Mouse (Mus musculus) c-Kit-positive CD71-negative TER-119-negative erythroid progenitor cells, embryonic 14.5 days (primary cell): ENCODE data around the gene Prss8.
"Not testable (repeated sequence)": the region's sequence is repeated elsewhere in the genome, so short reads cannot be mapped to it uniquely, and the experiment has no call there.

Experiments used
- DNase-seq: peaks from one replicate; pipeline ENCODE4 v3.0.0-alpha.2; 2013; ENCODE audit warnings: low read depth

Gene Prss8

DNA sequence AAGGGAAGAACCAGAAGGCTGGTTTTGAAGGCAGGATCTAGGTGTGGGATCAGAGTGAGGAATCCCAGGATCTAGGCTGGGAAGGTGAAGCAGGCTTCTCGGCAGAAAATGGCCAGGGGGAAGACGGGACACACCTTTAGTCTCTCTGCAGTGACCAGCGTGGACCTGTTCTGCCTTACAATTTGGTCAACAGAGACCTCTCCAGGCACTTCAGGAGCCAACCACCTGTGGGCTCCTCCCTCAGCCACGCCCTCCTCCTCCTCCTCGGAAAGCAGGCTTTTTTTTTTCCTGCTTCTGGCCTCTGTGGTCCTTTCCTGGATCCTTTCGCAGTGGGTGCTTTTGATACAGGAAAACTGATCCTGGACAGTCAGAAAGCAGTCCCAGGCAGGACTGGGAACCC lies at the start of gene Prss8:
Gene Prss8 (minus strand): TSS at position 182 of the 400 bp plus-strand sequence.
- DNase-seq = no peak

DNA sequence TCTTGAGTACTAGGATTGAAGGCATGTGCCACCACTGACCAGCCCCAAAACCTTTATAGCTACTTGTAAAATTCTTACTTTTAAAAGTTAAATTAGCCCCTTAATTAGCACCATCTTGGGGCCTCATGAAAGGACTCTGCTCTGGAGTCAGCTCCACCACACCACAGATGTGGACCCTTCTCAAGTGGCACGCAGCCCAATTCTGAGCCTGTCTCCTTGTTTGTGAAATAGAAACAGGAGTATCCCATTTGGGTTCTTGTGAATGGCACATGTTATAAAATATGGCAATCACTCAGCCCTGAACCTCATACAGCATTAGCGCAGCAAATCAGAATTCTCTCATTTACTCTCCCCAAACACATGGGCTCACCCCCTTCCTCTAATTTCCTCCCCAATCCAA lies 49.0 kb upstream of the Prss8 start:
- DNase-seq = no peak

DNA sequence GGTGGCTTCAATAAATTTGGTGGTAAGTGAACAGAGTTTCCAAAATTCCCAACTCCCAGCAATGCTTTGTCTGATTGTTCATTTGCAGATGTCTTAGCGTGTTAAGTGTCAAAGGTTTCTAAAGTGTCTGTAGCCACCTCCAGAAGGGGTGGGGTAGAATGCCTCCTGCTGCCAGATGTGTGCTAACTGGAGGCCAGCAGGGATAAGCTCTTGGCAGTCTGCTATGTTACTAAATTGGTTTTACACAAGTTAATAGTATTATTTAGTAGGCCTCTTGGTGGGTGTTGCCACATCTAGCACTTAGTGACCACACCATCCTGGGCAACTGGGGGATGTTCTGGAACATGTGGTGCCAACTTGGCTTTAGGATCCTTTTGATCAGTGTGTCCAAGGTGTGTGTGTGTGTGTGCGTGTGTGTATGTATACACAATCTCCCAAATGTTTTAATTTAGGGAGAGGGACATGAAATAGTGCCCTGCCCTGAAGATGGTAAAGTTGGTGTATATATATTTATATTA lies 44.6 kb upstream of the Prss8 start:
- no peak for DNase-seq

DNA sequence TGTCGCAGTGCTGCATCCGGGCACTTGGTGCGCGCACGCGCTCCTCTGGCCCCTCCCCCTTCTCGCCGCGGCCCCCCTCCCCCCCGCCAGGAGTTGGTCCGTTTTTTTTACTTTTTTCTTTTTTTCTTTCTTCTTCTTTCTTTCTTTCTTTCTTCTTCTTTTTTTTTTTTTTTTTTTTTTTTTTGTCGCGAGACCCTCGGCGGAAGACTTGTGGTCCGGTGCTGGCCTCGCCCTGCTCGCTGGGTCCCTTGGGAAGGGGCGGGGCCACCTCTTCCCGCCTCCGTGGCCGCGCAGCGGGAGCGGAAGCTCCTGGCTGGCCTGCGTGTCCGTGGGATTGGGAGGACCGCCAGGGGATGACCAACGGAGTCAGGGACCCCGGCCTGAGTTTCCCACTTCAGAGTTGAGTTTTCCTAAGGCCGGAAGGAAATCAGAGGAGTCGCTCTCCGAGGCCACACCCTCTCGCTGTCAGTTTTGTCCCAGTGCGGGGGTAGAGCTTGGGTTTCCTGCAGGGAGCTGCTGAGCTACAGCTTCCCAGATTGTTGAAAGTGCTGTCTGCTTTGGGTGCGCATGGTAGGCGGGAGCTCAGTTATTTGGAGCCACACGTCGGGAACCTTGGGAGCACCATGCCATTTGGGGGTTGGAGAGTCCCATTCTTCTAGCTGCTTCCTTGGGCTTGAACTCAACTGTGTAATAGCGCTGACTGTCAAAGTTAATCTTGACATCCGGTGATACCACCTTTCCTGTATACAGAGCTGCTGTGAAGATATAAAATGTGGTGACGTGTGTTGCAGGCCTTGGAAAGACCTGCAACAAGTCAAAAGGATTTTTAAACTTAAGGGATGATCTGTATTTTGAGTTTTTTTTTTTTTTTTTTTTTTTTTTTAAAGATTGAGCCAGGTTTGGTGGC lies 38.3 kb upstream of the Prss8 start:
- DNase-seq = peak; percentile 39

DNA sequence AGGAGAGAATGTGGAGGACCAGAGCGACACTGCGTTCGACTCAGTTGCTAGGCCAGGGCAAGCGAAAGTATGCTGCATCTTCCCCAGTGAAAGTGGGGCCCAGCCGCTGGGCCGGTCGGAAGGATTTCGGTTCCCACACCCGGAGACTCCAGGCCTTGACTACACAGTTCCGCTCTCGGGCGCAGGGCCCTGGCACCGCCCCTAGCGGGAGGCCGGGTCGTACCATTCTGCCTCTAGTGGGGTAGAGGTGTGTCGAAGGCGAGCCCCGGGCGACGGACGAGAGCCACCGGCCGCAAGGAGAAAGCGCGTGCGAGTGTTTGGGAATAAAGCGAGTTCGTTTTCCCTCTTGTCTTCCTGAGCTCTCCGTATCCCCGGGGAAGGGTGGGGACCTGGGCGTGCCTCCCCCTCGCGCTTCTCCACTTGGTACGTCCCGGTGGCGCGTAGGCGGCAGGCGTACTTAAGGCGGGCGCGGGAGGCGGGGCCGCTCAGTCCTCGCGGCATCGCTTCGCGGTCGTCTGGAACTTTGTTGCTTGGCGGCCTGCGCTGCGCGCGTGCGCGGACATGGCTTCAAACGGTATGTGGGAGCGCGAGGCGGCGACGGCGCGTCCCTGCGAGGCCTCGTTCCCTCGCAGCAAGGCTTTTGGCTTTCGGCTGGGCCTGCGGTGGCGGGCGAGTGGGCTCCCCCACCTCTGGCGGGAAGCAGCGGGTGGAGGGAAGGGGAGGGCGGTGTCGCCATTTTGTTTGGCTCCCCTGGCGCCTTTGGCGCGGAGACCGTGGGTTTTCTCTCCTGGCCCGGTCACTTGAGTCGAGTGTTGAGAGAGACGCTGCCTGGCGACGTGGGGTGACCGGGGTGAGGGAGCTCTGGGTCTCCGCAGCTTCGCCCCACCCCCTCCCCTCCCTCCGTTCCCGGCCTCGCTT lies 37.4 kb upstream of the Prss8 start, which contains the start of gene Fus:
Gene Fus (plus strand): TSS at position 454 of the 918 bp plus-strand sequence.
- DNase-seq = peak; percentile 87

DNA sequence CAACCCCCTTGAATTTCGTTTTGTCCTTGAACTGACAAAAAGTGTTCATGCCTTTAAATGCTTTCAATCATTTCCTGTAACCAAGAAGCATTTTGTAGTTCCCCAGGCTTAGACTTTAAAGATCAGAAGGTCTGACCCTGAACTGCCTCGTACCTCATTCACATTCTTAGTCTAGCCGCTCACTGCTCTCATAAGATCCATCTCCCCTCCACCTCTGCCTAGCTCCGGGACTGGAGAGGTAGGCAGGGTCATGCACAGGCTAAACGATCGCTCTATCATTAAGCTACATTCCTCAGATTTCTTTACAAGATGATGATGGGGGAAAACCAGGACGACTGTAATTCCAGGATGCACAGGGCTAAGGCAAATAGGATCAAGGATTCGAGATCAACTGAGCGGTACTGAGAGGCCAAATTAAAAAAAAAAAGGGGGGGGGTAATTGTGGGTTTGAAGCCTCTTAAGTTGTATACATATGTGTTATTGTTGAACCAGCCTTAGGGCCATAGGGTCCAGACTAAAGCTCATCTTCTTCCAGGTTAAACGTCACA lies 36.5 kb upstream of the Prss8 start:
- no peak for DNase-seq

DNA sequence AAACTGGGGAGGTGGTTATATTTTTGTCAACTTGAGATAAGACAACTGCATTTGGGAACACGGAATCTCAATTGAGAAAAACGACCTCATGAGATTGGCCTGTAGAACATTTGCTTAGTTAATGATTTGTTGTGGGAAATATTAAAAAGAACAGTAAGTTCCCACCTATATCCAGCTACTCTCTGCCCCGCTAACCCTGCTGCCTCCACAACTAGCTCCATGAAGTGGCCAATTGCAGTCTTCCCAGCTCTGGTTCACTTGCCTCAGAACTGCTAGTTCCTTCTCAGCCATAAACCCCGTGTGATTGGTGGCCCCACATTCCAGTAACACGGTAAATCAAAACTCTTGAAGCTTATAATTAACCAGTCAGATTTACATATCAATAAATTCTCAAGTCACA lies 29.5 kb upstream of the Prss8 start:
- DNase-seq = no peak

DNA sequence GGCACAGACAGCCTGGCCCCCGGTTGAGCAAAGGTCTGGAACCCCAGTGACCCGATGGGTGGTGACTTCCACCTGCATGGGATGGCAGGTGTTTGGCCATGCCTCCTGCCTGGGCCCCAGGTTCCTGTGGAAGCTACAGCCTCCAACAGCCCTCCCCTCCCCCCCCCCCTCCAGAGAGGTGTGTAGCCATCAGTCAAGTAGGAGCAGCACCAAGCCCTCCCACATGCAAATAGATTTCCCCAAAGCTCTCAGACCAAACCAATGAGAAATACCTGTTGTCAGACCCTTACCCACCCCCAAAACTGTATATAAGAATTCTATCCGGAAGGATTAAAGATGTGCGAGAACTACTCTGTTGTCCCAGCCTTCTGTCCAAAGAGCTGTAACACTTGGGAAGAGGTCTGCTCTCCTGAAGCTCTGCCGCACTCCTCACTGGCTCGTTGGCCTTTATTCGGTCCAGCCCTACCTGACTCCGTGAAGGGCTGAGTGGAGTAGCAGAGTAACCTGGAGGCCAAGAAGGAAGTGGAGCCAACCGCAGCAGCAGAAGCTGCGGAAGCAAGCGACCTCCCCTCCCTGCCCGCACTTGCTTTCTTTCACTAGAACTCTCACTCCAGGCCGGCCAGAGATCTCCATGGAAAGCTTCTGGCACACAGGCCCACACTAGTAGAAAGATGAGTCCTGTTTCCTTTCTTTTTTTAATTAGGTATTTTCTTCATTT lies 23.1 kb upstream of the Prss8 start:
- DNase-seq = no peak

DNA sequence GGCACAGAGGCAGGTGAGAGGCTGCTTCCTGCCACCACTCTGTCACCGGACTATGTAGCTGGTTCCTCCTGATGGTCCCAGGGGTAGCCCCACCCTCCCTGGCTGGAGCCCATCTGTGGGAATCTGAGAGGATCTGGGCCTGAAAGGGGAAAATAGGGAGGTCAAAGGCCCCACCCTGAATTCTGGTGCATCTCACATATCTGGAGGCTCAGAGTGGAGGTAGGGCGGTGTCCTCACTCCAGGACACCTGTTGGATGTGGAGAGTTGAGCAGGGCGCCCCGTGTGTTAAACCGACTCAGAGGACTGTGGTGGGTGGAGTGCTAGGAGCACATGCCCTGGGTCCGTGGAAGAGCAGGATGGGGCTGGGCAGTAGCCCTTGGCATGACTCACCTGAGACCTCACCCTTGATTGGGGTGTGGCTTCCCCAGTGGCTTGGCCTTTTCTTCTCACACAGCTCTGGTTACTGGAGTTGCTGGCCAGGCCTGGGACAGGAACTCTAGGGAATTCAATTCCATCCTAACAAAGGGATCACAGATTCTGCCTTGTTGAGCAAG lies 16.6 kb upstream of the Prss8 start, which contains the start of gene Prss36:
Gene Prss36 (minus strand): TSS at position 256 of the 554 bp plus-strand sequence.
- DNase-seq = no peak

DNA sequence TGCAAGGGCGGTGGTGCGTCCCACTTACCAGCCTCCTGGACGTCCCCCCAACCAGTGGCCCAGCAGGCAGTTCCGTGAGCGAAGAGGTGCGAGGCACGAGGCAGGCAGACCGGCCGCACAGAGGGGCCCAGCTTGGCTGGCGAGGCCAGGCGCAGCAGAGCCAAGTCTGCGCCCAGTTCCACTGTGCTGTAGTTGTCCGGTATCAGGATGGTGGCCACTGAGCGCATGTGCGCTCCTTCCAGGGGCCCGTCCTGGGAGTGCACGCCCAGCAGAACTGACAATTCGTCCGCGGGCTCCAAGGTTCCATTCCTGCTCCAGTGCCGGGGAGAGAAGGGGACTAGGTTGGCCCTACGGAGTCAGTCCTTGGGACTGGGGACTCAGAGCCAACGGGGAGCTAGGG lies 14.7 kb upstream of the Prss8 start:
- DNase-seq = no peak

DNA sequence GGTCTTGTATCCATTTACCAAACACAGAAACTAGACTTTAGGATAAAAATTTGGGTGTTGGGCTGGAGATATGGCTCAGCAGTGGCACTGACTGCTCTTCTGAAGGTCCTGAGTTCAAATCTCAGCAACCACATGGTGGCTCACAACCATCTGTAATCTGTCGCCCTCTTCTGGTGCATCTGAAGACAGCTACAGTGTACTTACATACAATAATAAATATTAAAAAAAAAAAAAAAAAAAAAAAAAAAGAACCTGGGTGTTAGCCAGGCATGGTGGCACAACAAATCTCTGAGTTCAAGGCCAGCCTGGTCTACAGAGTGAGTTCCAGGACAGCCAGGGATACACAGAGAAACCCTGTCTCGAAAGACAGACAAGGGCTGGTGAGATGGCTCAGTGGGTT lies 12.2 kb upstream of the Prss8 start:
- not testable (repeated sequence) for DNase-seq

DNA sequence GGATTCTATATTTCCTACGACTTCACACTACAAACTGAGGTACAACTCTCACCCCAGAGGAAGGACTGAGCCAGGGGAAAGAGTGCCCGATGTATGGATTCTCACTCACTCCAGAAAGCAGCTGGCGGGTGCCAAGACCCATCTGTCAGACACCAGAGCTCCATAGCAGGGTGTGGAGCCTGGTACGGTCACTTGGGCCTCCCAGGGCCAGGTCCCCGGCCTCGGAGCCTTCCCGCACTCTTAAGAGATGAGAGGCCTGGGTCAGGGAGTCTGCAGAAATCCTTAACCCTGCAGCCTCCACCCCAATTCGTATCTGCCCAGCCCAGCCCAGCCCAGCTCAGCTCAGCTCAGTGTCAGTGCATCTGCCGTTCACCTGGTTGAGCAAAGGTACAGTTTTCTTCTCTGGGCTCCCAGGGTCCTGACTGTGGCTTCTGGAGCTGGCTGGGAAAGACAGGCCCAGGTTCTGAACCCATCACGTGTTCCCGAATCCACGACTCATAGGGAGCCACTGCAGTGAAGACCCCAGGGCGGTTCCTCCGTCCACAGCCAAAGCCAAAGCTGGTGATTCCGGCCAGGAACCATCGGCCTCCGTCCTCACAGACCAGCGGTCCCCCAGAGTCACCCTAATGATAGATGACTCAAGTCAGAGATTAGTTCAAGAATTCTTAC lies 6.4 kb upstream of the Prss8 start:
- no peak for DNase-seq

DNA sequence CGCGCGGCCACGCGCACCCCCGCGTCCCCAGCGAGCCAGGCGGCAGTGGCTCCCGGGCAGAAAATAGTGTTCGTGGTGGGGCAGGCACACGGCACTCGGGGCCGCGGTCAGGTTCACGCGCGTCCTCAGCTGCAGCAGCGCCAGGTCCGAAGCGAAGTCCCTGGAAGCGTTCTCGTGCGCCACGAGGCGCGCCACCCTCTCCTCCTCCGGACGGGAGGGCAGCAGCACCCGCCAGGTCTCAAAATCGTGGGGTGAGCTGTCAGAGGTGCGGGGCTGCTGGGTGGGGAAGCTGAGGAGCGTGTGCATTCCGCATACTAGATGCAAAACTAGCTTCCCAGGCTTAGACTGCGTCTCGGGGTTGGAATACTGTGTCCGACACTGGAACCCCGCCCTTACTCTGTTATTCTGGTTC lies 5.8 kb upstream of the Prss8 start:
- no peak for DNase-seq

DNA sequence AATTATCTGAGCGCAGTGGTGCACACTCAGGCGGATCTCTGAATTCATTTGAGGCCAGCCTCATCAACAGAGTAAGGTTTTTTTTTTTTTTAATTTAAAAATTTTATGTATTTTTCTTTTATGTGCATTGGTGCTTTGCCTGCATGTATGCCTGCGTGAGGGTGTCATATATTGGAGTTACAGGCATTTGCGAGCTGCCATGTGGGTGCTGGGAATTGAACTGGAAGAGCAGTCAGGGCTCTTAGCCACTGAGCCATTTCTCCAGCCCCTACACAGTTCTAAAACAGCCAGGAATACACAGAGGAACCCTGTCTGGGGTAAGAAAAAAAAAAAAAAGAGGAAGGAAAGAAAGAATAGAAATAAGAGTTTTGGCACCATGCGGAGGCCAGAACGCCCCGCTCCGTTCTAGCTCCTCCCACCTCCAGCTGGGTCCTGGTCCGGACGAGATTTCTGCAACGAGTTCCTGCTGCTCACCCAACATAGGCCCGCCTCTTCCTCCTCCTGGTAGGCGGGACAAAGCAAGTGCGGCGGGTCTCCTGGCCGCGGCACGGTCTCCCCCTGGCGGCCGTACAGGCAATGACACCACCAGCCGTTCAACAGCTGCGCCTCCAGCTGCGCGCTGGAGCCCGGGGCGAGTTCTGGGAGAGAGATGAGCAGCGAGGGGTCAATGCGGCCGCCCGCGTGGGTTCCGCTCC lies 5.3 kb upstream of the Prss8 start:
- DNase-seq = peak; percentile 92

DNA sequence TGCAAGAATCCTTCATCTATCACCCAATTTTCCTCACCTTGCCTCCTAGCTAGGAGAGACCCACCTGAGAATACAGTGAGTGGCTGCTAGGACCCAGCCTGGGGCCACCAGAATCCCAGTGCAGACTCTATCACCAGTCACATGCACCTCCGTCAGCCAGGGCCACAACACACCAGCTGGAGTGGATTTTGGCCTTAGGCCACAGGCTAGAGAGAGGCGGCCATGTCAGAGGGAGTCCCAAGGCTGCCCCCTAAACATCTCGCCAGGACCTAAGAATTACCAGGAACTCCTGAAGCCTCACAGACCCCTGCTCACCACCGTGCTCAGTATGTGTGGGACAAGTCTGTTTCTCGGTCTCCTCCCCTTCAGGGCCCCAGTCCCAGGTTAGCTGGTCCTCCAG lies 4.2 kb upstream of the Prss8 start:
- no peak for DNase-seq

DNA sequence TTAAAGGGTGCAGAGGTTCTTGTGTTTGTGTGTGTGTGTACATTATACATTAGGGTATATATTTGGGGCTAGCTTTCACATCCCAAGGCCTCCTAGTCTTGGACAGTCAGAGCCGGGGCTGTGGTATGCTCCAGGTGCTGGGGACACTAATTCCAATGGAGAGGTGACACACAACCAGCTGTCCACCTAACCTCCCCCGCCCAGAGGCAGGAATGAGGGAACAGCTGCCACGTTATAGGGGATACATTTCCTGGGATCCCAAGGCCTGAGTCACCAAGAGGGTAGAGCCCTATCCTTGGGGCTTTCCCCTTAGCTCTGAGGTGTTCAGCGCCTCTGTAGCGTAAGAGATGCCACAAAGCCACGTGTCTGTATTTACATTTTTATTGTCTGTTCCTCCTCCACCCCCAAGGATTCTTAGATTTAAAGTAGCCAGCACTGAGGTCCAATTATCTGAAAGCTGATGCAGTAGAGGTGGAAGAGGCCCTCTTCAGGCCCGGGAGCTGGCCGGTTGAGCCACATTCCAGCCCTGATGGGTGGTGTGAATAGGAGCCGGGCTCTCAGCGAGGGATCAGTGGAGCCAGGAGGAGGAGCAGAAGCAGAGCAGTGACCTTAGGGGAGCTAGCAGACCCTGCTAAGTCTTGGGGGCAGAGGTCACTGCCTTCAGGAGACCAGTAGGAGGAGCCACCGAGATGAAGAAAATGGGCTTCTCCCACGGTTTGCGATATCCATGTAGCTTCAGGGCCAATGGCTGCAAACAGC lies 2.5 kb upstream of the Prss8 start:
- no peak for DNase-seq

DNA sequence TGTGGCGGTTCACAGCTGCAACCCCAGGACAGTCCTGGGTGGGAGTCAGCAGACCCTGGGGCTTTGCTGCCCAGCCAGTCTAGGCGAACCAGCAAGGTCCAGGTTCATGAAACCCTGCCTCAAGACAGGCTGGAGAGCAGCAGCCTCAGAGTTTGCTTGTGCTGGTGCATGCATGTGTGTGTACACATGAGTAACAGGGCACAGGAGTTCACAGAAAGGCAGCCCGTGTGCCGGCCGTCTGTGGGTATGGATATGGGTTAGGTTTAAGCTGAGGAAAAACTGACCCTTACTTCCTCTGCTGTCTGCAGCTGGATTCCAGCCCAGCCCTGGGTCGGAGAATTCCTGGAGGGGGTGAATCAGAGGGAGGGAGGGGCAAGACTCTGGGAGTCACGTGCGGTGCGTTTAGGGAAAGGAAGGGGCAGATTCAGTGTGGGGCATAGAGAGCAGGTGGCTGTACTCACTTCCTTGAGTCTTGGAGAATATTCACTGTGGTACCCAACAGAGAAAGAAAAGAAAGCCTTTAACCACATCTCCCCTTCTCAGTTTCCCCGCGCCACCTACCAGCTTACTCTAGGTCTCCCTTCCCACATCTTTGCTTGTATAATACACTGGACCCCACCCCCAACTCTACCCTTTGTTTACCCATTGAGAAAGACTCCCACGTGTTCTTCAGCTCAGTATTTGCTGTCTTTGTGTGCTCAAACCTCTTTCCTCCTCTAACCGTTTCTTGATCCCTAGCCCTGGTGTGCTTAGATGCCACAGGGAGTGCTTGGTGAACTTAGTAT lies 1.6 kb upstream of the Prss8 start:
- DNase-seq = no peak

DNA sequence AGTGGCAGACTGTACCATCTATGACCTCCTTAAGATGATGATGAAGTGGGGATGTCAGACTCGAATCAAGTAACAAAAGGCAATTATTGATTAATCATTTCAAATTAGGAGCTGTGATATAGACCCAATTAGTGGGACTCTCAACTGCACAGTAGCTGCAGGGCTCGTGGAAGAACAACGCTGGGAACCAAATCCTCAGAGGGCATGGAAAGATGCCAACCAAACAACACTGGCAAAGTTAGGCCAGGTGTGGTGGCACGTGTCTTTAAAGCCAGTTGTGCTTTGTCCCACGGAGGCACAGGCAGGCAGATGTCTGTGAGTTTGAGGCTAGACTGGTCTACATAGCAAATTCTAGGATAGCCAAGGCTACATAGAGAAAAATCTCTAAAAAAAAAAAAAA lies 732 bp upstream of the Prss8 start:
- no peak for DNase-seq
